Mouse (Mus musculus): ENCODE results near the gene Ptger1. TPM values are rescaled to one million over a fixed set of nuclear protein-coding genes. Genes with fewer than 3 reads are reported as not detected.

The Ptger1 gene
- total RNA-seq (2014; rRNA removed; ENCODE audit: low replicate concordance) (0.15 TPM in 1 of 2 replicates, not detected in the other), polyA plus RNA-seq (2015; fragmentation: Nextera tagmentation; extraction: Ambion mirVana) (0.20 and 0.32 TPM in 2 replicates)

- DNase-seq (ENCODE audit: low spot score) (no peak), ATAC-seq (ENCODE audit: insufficient read depth, low read depth) (peak; percentile 34)
- Histone ChIP-seq H3K27me3 (ENCODE audit: control insufficient read depth, insufficient read depth, low read length) (peaks cover 6% of the 10 kb centered on the region; the same call in 1 of the 2 replicates), H3K9ac (replicated peaks; ENCODE audit: low read depth, low read length) (no peak within 1 kb of the TSS), H3K4me3 (ENCODE audit: low read depth, low read length) (no peak within 1 kb of the TSS), H3K36me3 (replicated peaks; ENCODE audit: control insufficient read depth, insufficient read depth, low read length) (peaks cover 20% of the 10 kb centered on the region), H3K27ac (ENCODE audit: low read depth) (peak within 1 kb of the TSS; percentile 56), H3K9me3 (replicated peaks; ENCODE audit: control insufficient read depth, low read length) (no peaks in the 10 kb centered on the region), H3K4me1 (ENCODE audit: control insufficient read depth, insufficient read depth) (peaks cover 33% of the 10 kb centered on the region), H3K4me2 (ENCODE audit: low read depth, low read length) (0 out of 2 replicates have a peak within 1 kb of the TSS, but pooled peaks have one; percentile 16)
- no peak for TF ChIP-seq CTCF (IDR thresholded peaks at IDR 0.05; ENCODE audit: low read depth)
- TF ChIP-seq EP300 (IDR thresholded peaks at IDR 0.05; ENCODE audit: low read depth) = no peak
- WGBS = 24% methylated on average over 14 of the region's 14 CpGs
These were observed at the start of gene Ptger1 for GRCm38 (mm10) chr8:83665969-83666865. Ptger1 (plus strand) TSS chr8:83666678.

GRCm38 (mm10) chr8:83617111-83617510, 49.4 kb upstream of the Ptger1 start:
- Histone ChIP-seq H3K36me3 (replicated peaks; ENCODE audit: control insufficient read depth, insufficient read depth, low read length) (peaks cover 19% of the 10 kb centered on the region), H3K4me2 (ENCODE audit: low read depth, low read length) (no peak overlapping the region), H3K9me3 (replicated peaks; ENCODE audit: control insufficient read depth, low read length) (no peaks in the 10 kb centered on the region), H3K27me3 (ENCODE audit: control insufficient read depth, insufficient read depth, low read length) (no peaks in the 10 kb centered on the region), H3K4me1 (ENCODE audit: control insufficient read depth, insufficient read depth) (no peaks in the 10 kb centered on the region), H3K9ac (replicated peaks; ENCODE audit: low read depth, low read length) (no peak overlapping the region), H3K27ac (ENCODE audit: low read depth) (no peak overlapping the region), H3K4me3 (ENCODE audit: low read depth, low read length) (no peak overlapping the region)
- 70% methylated on average over 2 of the region's 2 CpGs for WGBS
- ATAC-seq (ENCODE audit: insufficient read depth, low read depth) = no peak
- DNase-seq (ENCODE audit: low spot score) = no peak
- TF ChIP-seq CTCF (IDR thresholded peaks at IDR 0.05; ENCODE audit: low read depth) (no peak), EP300 (IDR thresholded peaks at IDR 0.05; ENCODE audit: low read depth) (no peak)

DNA sequence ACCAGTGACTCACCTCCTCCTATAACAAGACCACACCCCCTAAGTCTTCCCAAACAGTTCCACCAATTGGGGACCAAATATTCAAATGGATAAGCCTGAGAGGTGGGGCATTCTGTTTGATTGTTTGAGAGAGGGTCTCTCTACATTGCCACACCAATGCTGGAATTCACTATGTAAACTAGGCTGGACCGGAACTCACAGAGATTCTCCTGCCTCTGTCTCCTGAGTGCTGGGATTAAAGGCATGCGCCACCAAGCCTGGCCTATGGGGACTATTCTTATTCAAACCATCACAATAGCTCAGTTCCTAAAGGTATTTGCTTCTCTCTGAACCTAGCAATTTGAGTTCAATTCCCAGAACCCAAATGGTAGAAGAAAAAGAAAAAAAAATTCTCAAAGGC, 47.9 kb upstream of the Ptger1 start:
- Histone ChIP-seq H3K27me3 (ENCODE audit: control insufficient read depth, insufficient read depth, low read length) (no peaks in the 10 kb centered on the region), H3K36me3 (replicated peaks; ENCODE audit: control insufficient read depth, insufficient read depth, low read length) (peaks cover 7% of the 10 kb centered on the region), H3K27ac (ENCODE audit: low read depth) (no peak overlapping the region), H3K4me2 (ENCODE audit: low read depth, low read length) (no peak overlapping the region), H3K9me3 (replicated peaks; ENCODE audit: control insufficient read depth, low read length) (no peaks in the 10 kb centered on the region), H3K4me1 (ENCODE audit: control insufficient read depth, insufficient read depth) (no peaks in the 10 kb centered on the region), H3K9ac (replicated peaks; ENCODE audit: low read depth, low read length) (no peak overlapping the region), H3K4me3 (ENCODE audit: low read depth, low read length) (no peak overlapping the region)
- DNase-seq (ENCODE audit: low spot score) (no peak), ATAC-seq (ENCODE audit: insufficient read depth, low read depth) (no peak)
- WGBS = 97% methylated on average over 2 of the region's 2 CpGs
- no peak for TF ChIP-seq EP300 (IDR thresholded peaks at IDR 0.05; ENCODE audit: low read depth)
- TF ChIP-seq CTCF (IDR thresholded peaks at IDR 0.05; ENCODE audit: low read depth) = no peak

DNA sequence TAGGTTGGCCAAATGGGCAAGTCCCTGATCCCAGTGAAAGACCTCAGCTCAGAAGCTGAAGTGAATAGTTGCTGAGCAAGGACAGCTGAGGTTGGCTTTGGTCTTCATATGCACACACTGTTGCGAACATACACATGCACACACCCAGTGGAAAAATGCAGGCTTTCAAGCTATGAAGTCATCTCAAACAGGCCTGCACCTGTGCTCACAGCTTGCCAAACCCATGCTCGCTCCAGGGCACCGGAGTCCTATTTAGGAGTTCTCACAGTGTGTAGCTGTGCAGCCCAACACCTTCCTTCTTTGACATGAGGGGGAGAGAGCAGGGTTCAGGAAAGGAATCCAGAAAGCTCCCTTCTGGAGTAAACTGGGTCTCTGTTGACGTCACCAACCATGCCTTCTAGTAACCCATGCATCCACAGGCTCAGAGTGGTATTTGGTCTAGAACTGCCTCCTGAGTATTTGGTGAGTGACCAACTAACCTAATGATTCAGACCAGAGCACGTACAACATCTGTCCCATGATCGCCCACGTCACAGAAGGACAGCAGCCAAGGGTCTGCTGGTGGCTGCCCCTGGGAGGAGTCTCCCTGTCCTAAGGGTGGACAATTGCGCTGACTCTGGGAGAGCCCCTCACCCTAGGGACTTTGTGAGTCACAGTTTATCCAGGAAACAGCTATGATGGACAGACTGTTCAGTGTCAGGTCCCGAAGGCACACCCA, 46.8 kb upstream of the Ptger1 start:
- Histone ChIP-seq H3K4me3 (ENCODE audit: low read depth, low read length) (no peak overlapping the region), H3K4me2 (ENCODE audit: low read depth, low read length) (no peak overlapping the region), H3K27me3 (ENCODE audit: control insufficient read depth, insufficient read depth, low read length) (no peaks in the 10 kb centered on the region), H3K9me3 (replicated peaks; ENCODE audit: control insufficient read depth, low read length) (no peaks in the 10 kb centered on the region), H3K27ac (ENCODE audit: low read depth) (no peak overlapping the region), H3K4me1 (ENCODE audit: control insufficient read depth, insufficient read depth) (no peaks in the 10 kb centered on the region), H3K36me3 (replicated peaks; ENCODE audit: control insufficient read depth, insufficient read depth, low read length) (no peaks in the 10 kb centered on the region), H3K9ac (replicated peaks; ENCODE audit: low read depth, low read length) (no peak overlapping the region)
- no peak for TF ChIP-seq EP300 (IDR thresholded peaks at IDR 0.05; ENCODE audit: low read depth)
- no peak for TF ChIP-seq CTCF (IDR thresholded peaks at IDR 0.05; ENCODE audit: low read depth)
- no peak for ATAC-seq (ENCODE audit: insufficient read depth, low read depth)
- WGBS = 80% methylated on average over 9 of the region's 9 CpGs
- no peak for DNase-seq (ENCODE audit: low spot score)

- DNase-seq (ENCODE audit: low spot score) (no peak), ATAC-seq (ENCODE audit: insufficient read depth, low read depth) (peak; percentile 10; the same call in 1 of the 2 replicates)
- H3K27me3 ChIP-seq (ENCODE audit: control insufficient read depth, insufficient read depth, low read length) = no peaks in the 10 kb centered on the region
- H3K27ac ChIP-seq (ENCODE audit: low read depth) = no peak overlapping the region
- H3K4me3 ChIP-seq (ENCODE audit: low read depth, low read length) = peak overlapping the region; percentile 22
- H3K9me3 ChIP-seq (replicated peaks; ENCODE audit: control insufficient read depth, low read length) = no peaks in the 10 kb centered on the region
- H3K36me3 ChIP-seq (replicated peaks; ENCODE audit: control insufficient read depth, insufficient read depth, low read length) = no peaks in the 10 kb centered on the region
- H3K4me1 ChIP-seq (ENCODE audit: control insufficient read depth, insufficient read depth) = no peaks in the 10 kb centered on the region
- WGBS = 53% methylated on average over 15 of the region's 15 CpGs
- H3K9ac ChIP-seq (replicated peaks; ENCODE audit: low read depth, low read length) = no peak overlapping the region
- TF ChIP-seq EP300 (IDR thresholded peaks at IDR 0.05; ENCODE audit: low read depth) = no peak
- TF ChIP-seq CTCF (IDR thresholded peaks at IDR 0.05; ENCODE audit: low read depth) = no peak
- H3K4me2 ChIP-seq (ENCODE audit: low read depth, low read length) = peak overlapping the region; percentile 60
These were observed 44.6 kb upstream of the Ptger1 start for GRCm38 (mm10) chr8:83621691-83622388.
